Mouse (Mus musculus) intestine, postnatal 0 days (tissue): ENCODE measurements around the gene Itpr1. TPM values are rescaled to one million over a fixed set of nuclear protein-coding genes. Genes with fewer than 3 reads are reported as not detected.

Source experiments
- ATAC-seq: fragments of 200-750 bp; cut with Nextera tagmentation; 2 replicates; pipeline ENCODE4 v1.8.0; 2017; ENCODE audit warnings: mild to moderate bottlenecking, moderate TSS enrichment, moderate library complexity
- H3K27ac ChIP-seq: fragments of 300-500 bp; sonication (generic); 2 replicates; pipeline ENCODE4 v1.5.1; 2014; ENCODE audit warnings: mild to moderate bottlenecking, low read depth, low read length, moderate library complexity
- H3K27me3 ChIP-seq: fragments of 300-500 bp; sonication (generic); replicated peaks from 2 replicates; pipeline ENCODE4 v1.6.1; 2014; ENCODE audit warnings: low read length, mixed read lengths; ENCODE audit not compliant: control insufficient read depth, insufficient read depth
- H3K36me3 ChIP-seq: fragments of 300-500 bp; sonication (generic); 2 replicates; pipeline ENCODE4 v1.6.1; 2014; ENCODE audit warnings: mild to moderate bottlenecking, moderate library complexity; ENCODE audit not compliant: control insufficient read depth, insufficient read depth
- H3K4me1 ChIP-seq: fragments of 300-500 bp; sonication (generic); replicated peaks from 2 replicates; pipeline ENCODE4 v1.6.1; 2014; ENCODE audit warnings: antibody characterized with exemption, low read length, mixed read lengths; ENCODE audit not compliant: control insufficient read depth, insufficient read depth
- H3K4me2 ChIP-seq: fragments of 300-500 bp; sonication (generic); replicated peaks from 2 replicates; pipeline ENCODE4 v1.6.1; 2014; ENCODE audit warnings: low read depth, mild to moderate bottlenecking, moderate library complexity
- H3K4me3 ChIP-seq: fragments of 300-500 bp; sonication (generic); 2 replicates; pipeline ENCODE4 v1.5.1; 2014; ENCODE audit warnings: low read depth, low read length
- H3K9ac ChIP-seq: fragments of 300-500 bp; sonication (generic); 2 replicates; pipeline ENCODE4 v1.6.1; 2014; ENCODE audit warnings: mild to moderate bottlenecking, low read depth, low read length
- H3K9me3 ChIP-seq: fragments of 300-500 bp; sonication (generic); 2 replicates; pipeline ENCODE4 v1.6.1; 2016; ENCODE audit warnings: mixed run types; ENCODE audit not compliant: control insufficient read depth
- CTCF ChIP-seq: sonication (generic); IDR thresholded peaks from 2 replicates; pipeline ENCODE4 v1.5.1; 2016; ENCODE audit warnings: low read depth, mild to moderate bottlenecking, control low read depth, antibody characterized with exemption, moderate library complexity
- WGBS: fragments of 180-500 bp; shearing (Covaris S2); extraction: QIAGEN DNeasy Blood & Tissue Kit; methylation state at CpG from one replicate; pipeline ENCODE4 v1.1.7; 2014; 5-methylcytosine and 5-hydroxymethylcytosine counted together
- polyA plus RNA-seq: library from polyadenylated mRNA; unstranded; fragments of >200 nt; fragmentation: Nextera tagmentation; extraction: Ambion mirVana; gene quantifications from 2 replicates; pipeline ENCODE4 v1.2.1, GENCODE M21; 2015

The Itpr1 gene
- polyA plus RNA-seq, 1 experiment from 2014 or later = 6.4 TPM

DNA sequence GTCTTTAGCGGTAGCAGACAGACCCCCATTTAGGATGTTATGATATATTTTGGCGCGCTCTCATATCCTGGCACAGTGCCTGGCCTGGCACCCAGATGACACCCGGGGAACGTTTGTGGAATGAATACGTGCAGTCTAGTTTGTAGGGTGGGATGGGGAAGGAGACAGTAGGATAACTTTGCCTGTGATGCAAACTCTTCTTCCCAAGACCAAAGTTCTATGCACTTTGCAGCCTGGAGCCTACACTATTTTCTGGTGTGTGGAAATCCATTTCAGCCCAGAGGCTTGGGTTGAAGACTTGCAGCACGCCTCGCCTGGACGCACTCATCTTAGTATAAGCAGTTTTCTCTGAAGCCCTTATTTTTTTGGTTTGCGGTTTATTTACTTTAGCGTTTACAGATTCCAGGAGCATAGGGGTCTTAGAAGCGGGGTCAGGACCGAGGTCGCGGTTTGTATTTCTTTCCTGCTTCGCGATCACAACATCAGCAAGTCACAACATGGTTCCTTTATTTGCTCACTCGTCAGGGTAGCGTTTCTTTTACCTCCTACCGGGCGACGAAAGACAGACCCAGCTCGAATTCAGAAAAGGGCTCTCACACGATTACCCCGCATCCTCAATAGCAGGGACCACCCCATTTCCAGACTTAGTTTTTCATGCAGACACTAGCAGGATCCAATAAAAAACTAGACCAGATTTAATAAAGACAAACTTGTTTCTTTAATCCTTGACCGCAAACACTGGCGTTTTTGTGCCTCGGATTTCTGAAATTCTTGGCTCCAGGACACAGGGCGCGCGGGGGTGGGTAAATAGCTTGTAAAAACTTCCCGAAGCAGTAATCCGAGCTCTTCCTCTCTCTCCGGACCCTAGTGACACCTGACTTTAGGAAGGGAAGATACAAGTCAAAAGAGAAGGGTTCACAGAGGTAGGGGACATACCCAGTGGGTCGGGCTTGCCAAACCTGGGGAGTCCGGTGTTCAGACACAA is 708 bp upstream of the Itpr1 start:
- no peaks in the 10 kb centered on the region for H3K36me3 ChIP-seq
- peak overlapping the region; percentile 60 for H3K4me3 ChIP-seq
- 7% methylated on average over 36 of the region's 36 CpGs for WGBS
- peak overlapping the region; percentile 41 for H3K9ac ChIP-seq
- peak; percentile 39 for ATAC-seq
- H3K27ac ChIP-seq = 0 out of 2 replicates have a peak overlapping the region, but pooled peaks have one; percentile 9
- H3K4me1 ChIP-seq = no peaks in the 10 kb centered on the region
- no peaks in the 10 kb centered on the region for H3K9me3 ChIP-seq
- no peaks in the 10 kb centered on the region for H3K27me3 ChIP-seq
- H3K4me2 ChIP-seq = peak overlapping the region; percentile 93
- TF ChIP-seq CTCF = no peak

GRCm38 (mm10) chr6:108213481-108214293 is 791 bp downstream of the Itpr1 start:
- H3K4me1 ChIP-seq = no peaks in the 10 kb centered on the region
- H3K9ac ChIP-seq = peak overlapping the region; percentile 41
- no peaks in the 10 kb centered on the region for H3K9me3 ChIP-seq
- peak overlapping the region; percentile 60 for H3K4me3 ChIP-seq
- 5% methylated on average over 24 of the region's 29 CpGs for WGBS
- ATAC-seq = no peak
- H3K4me2 ChIP-seq = peak overlapping the region; percentile 93
- no peak overlapping the region for H3K27ac ChIP-seq
- no peak for TF ChIP-seq CTCF
- no peaks in the 10 kb centered on the region for H3K36me3 ChIP-seq
- H3K27me3 ChIP-seq = no peaks in the 10 kb centered on the region

GRCm38 (mm10) chr6:108214294-108214925 is 1.5 kb downstream of the Itpr1 start:
- H3K36me3 ChIP-seq = no peaks in the 10 kb centered on the region
- 24% methylated on average over 10 of the region's 10 CpGs for WGBS
- H3K27me3 ChIP-seq = no peaks in the 10 kb centered on the region
- TF ChIP-seq CTCF = no peak
- no peak for ATAC-seq
- H3K4me3 ChIP-seq = peak overlapping the region; percentile 60
- peak overlapping the region; percentile 93 for H3K4me2 ChIP-seq
- H3K9me3 ChIP-seq = no peaks in the 10 kb centered on the region
- no peaks in the 10 kb centered on the region for H3K4me1 ChIP-seq
- peak overlapping the region; percentile 41; the same call in 1 of the 2 replicates for H3K9ac ChIP-seq
- H3K27ac ChIP-seq = no peak overlapping the region

GRCm38 (mm10) chr6:108216091-108216490 is 3.2 kb downstream of the Itpr1 start:
- Histone ChIP-seq H3K9me3 (no peaks in the 10 kb centered on the region), H3K4me2 (no peak overlapping the region), H3K4me3 (no peak overlapping the region), H3K4me1 (no peaks in the 10 kb centered on the region), H3K27ac (no peak overlapping the region), H3K27me3 (no peaks in the 10 kb centered on the region), H3K9ac (no peak overlapping the region), H3K36me3 (no peaks in the 10 kb centered on the region)
- 85% methylated on average over 5 of the region's 5 CpGs for WGBS
- ATAC-seq = no peak
- TF ChIP-seq CTCF = no peak

- Histone ChIP-seq H3K4me2 (no peak overlapping the region), H3K4me1 (no peaks in the 10 kb centered on the region), H3K27ac (no peak overlapping the region), H3K9ac (no peak overlapping the region), H3K36me3 (no peaks in the 10 kb centered on the region), H3K27me3 (no peaks in the 10 kb centered on the region), H3K9me3 (no peaks in the 10 kb centered on the region), H3K4me3 (no peak overlapping the region)
- 89% methylated on average over 8 of the region's 8 CpGs for WGBS
- no peak for TF ChIP-seq CTCF
- no peak for ATAC-seq
These were observed 3.9 kb downstream of the Itpr1 start for GRCm38 (mm10) chr6:108216832-108217231.
